Mouse (Mus musculus): ENCODE data around the gene Krtap29-1. TPM values are rescaled to one million over a fixed set of nuclear protein-coding genes. Genes with fewer than 3 reads are reported as not detected.

Gene Krtap29-1
- total RNA-seq, 2 experiments from 2014 or later: not detected

DNA sequence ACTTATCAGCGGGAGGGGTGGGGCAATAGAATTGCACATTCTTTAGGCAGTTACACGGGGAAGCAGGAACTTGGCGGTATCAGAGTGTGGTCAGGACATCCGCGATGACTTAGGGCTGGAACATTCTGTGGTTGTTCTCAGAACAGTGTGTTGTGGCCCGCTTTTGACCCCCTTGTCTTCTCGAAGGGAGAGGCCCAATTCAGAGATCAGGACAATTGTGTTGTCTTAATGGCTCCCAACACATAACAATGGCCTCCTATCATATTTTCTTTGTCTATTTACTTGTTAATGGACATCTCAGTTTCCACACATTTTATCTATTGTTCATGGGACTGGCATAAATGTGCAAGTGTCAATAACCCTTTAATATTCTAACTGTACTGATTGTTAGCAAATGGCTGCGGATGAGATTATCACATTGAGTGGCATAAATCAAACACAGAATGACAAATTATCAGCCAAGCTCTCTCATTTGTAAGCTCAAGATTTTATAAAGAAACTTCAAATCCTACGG lies 41.0 kb downstream of the Krtap29-1 start:
- no peak for DNase-seq

DNA sequence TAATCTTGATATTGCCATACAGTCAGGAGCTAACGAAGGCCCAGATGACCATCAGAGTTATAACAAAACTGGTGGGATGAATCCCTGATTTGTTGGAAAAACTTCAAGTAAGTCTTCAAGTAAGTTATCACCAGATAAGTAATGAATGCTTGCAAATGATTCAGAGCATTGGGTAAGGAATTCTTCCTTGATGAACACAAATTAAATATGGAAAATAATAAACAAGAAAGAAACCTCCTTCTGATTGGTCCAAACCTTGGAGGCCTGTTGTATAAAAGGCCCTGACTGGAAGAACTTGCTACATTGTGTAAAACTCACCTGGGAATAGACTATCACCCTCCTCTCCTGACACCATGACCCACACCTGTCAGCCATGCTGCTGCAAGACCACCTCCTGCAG lies 42.9 kb downstream of the Krtap29-1 start, which contains the start of gene Krtap31-2:
Gene Krtap31-2, plus strand, starts transcription at position 301 of the 400 bp plus-strand sequence.
- no peak for DNase-seq

Other genes with a start within 250 kb of the Krtap29-1 start
- gene Gm14180, start 244.8 kb downstream of the Krtap29-1 start, total RNA-seq (2021): not detected
- gene Gm11595, start 206.1 kb downstream of the Krtap29-1 start, total RNA-seq (2021): not detected
- gene Krtap4-8, start 198.3 kb downstream of the Krtap29-1 start, total RNA-seq (2021): not detected
- not detected for gene Krtap4-9, start 193.9 kb downstream of the Krtap29-1 start, total RNA-seq (2021)
- gene Gm11596, start 185.6 kb downstream of the Krtap29-1 start, total RNA-seq (2021): not detected
- gene Gm11569, start 180.1 kb downstream of the Krtap29-1 start, total RNA-seq (2021): not detected
- not detected for gene Gm11554, start 174.6 kb downstream of the Krtap29-1 start, total RNA-seq (2021)
- gene Krtap4-13, start 169.2 kb downstream of the Krtap29-1 start, total RNA-seq (2021): not detected
- gene Gm11564, start 163.4 kb downstream of the Krtap29-1 start, total RNA-seq (2021): not detected
- gene 2300003K06Rik, start 141.0 kb downstream of the Krtap29-1 start, total RNA-seq (2021): not detected
- gene Krtap4-16, start 127.4 kb downstream of the Krtap29-1 start, total RNA-seq (2021): not detected
- not detected for gene Gm11568, start 121.1 kb downstream of the Krtap29-1 start, total RNA-seq (2021)
- not detected for gene Gm11559, start 114.6 kb downstream of the Krtap29-1 start, total RNA-seq (2021)
- gene Krtap9-1, start 105.7 kb downstream of the Krtap29-1 start, total RNA-seq (2021): not detected
- not detected for gene Gm11567, start 99.9 kb downstream of the Krtap29-1 start, total RNA-seq (2021)
- not detected for gene Krtap31-1, start 71.1 kb downstream of the Krtap29-1 start, total RNA-seq (2021)
- gene Gm11565, start 64.3 kb downstream of the Krtap29-1 start, total RNA-seq (2021): not detected
- not detected for gene Krtap31-2, start 42.8 kb downstream of the Krtap29-1 start, total RNA-seq (2021)
- not detected for gene Krtap9-5, start 30.6 kb downstream of the Krtap29-1 start, total RNA-seq (2021)
- gene Krtap16-1, start 7.5 kb upstream of the Krtap29-1 start, total RNA-seq (2021): not detected
- gene Krtap17-1, start 14.9 kb upstream of the Krtap29-1 start, total RNA-seq (2021): not detected
- not detected for gene Krt33a, start 37.2 kb upstream of the Krtap29-1 start, total RNA-seq (2021)
- gene Krt33b, start 50.8 kb upstream of the Krtap29-1 start, total RNA-seq (2021): not detected
- gene Krt34, start 62.5 kb upstream of the Krtap29-1 start, total RNA-seq (2021): not detected
- not detected for gene Krt31, start 71.5 kb upstream of the Krtap29-1 start, total RNA-seq (2021)
- gene Krt32, start 109.2 kb upstream of the Krtap29-1 start, total RNA-seq (2021): not detected
- gene Krt35, start 117.2 kb upstream of the Krtap29-1 start, total RNA-seq (2021): not detected
- gene Krt36, start 126.6 kb upstream of the Krtap29-1 start, total RNA-seq (2021): not detected
- not detected for gene Krt13, start 142.5 kb upstream of the Krtap29-1 start, total RNA-seq (2021)
- gene Krt15, start 156.9 kb upstream of the Krtap29-1 start, total RNA-seq (2021): 1 to 10 TPM in 1 of 2 experiments, not detected in 1; 1.4 TPM
- 1 to 10 TPM; 4.0 to 9.1 TPM for gene Krt19, start 169.6 kb upstream of the Krtap29-1 start, total RNA-seq (2021)
- not detected for gene Krt9, start 214.2 kb upstream of the Krtap29-1 start, total RNA-seq (2021)
- not detected for gene Krt14, start 228.5 kb upstream of the Krtap29-1 start, total RNA-seq (2021)

Measured in heart, adult 18-20 months (tissue).